Mouse (Mus musculus): ENCODE data around the gene Sinhcaf.
"Not testable (repeated sequence)": the region's sequence is repeated elsewhere in the genome, so short reads cannot be mapped to it uniquely, and the experiment has no call there.

Sinhcaf gene

GRCm38 (mm10) chr6:148946409-148946742 lies at the start of gene Sinhcaf:
TSS of gene Sinhcaf (minus strand) at chr6:148946467.
- peak; percentile 96 to 99 for DNase-seq

GRCm38 (mm10) chr6:148994327-148994999 lies 48.2 kb upstream of the Sinhcaf start:
- no peak for DNase-seq

GRCm38 (mm10) chr6:148993117-148994077 lies 47.1 kb upstream of the Sinhcaf start:
- DNase-seq, result peak in 1 of 2 experiments; percentile 34

GRCm38 (mm10) chr6:148992373-148993116 lies 46.3 kb upstream of the Sinhcaf start:
- DNase-seq, result no peak

GRCm38 (mm10) chr6:148991660-148992372 lies 45.5 kb upstream of the Sinhcaf start:
- peak in 1 of 2 experiments; percentile 6 for DNase-seq

GRCm38 (mm10) chr6:148989792-148990491 lies 43.7 kb upstream of the Sinhcaf start:
- not testable (repeated sequence) for DNase-seq

- no peak for DNase-seq
These were observed 39.7 kb upstream of the Sinhcaf start for GRCm38 (mm10) chr6:148986003-148986402.

GRCm38 (mm10) chr6:148980495-148980894 lies 34.2 kb upstream of the Sinhcaf start:
- DNase-seq, result no peak

GRCm38 (mm10) chr6:148975096-148975495 lies 28.8 kb upstream of the Sinhcaf start:
- no peak for DNase-seq

GRCm38 (mm10) chr6:148972891-148973290 lies 26.6 kb upstream of the Sinhcaf start:
- DNase-seq, result no peak

- DNase-seq, result no peak
These were observed 26.0 kb upstream of the Sinhcaf start for GRCm38 (mm10) chr6:148972059-148972848.

- no peak for DNase-seq
These were observed 25.2 kb upstream of the Sinhcaf start for GRCm38 (mm10) chr6:148971385-148971940.

- no peak for DNase-seq
These were observed 15.0 kb upstream of the Sinhcaf start for GRCm38 (mm10) chr6:148961285-148961684.

- no peak for DNase-seq
These were observed 13.4 kb upstream of the Sinhcaf start for GRCm38 (mm10) chr6:148959540-148960238.

- DNase-seq, result no peak
These were observed 12.4 kb upstream of the Sinhcaf start for GRCm38 (mm10) chr6:148958712-148959111.

GRCm38 (mm10) chr6:148957046-148957445 lies 10.8 kb upstream of the Sinhcaf start:
- no peak for DNase-seq

GRCm38 (mm10) chr6:148955641-148956420 lies 9.6 kb upstream of the Sinhcaf start:
- no peak for DNase-seq

GRCm38 (mm10) chr6:148946881-148947405 lies 676 bp upstream of the Sinhcaf start:
- DNase-seq, result peak in 1 of 2 experiments; percentile 13
